Mouse (Mus musculus) C2C12 (cell line): Measurements from ENCODE around the gene Mindy4. TPM values are rescaled to one million over a fixed set of nuclear protein-coding genes. Genes with fewer than 3 reads are reported as not detected.

Experiments
- H3K27me3 ChIP-seq: one replicate; pipeline ENCODE4 v1.6.1; 2011; ENCODE audit not compliant: control insufficient read depth, insufficient read depth, insufficient read length
- H3K36me3 ChIP-seq: one replicate; pipeline ENCODE4 v1.6.1; 2011; ENCODE audit not compliant: control insufficient read depth, insufficient read depth
- H3K4me3 ChIP-seq: one replicate; pipeline ENCODE4 v1.5.1; 2011; ENCODE audit warnings: mild to moderate bottlenecking, control low read depth; ENCODE audit not compliant: poor library complexity, insufficient read depth, severe bottlenecking
- H3K79me2 ChIP-seq: one replicate; pipeline ENCODE4 v1.6.1; 2011; ENCODE audit not compliant: control insufficient read depth, insufficient read depth
- H3K79me3 ChIP-seq: one replicate; pipeline ENCODE4 v1.6.1; 2011; ENCODE audit warnings: low read depth, control low read depth
- H3ac ChIP-seq: one replicate; pipeline ENCODE3; 2011; ENCODE audit warnings: low read depth; ENCODE audit not compliant: control insufficient read depth, insufficient read length
- CEBPB ChIP-seq: IDR thresholded peaks from one replicate; pipeline ENCODE4 v1.6.1; 2011; ENCODE audit warnings: low read depth, mild to moderate bottlenecking, control low read depth, moderate library complexity
- CTCF ChIP-seq: IDR thresholded peaks from one replicate; pipeline ENCODE4 v1.5.1; 2011; ENCODE audit not compliant: control insufficient read depth, insufficient read depth, insufficient read length
- FOSL1 ChIP-seq: IDR thresholded peaks from one replicate; pipeline ENCODE4 v1.8.0; 2011; ENCODE audit warnings: mild to moderate bottlenecking, low read length; ENCODE audit not compliant: poor library complexity, insufficient read depth, severe bottlenecking
- MAX ChIP-seq: IDR thresholded peaks from one replicate; pipeline ENCODE4 v1.6.1; 2011; ENCODE audit warnings: mild to moderate bottlenecking, control low read depth
- MYOD1 ChIP-seq: IDR thresholded peaks from one replicate; pipeline ENCODE4 v1.6.1; 2011; ENCODE audit warnings: low read depth; ENCODE audit not compliant: control insufficient read depth, insufficient read length
- MYOG ChIP-seq: IDR thresholded peaks from one replicate; pipeline ENCODE4 v1.6.1; 2011; ENCODE audit not compliant: control insufficient read depth, insufficient read length; ENCODE audit errors: extremely low read depth
- USF1 ChIP-seq: IDR thresholded peaks from one replicate; pipeline ENCODE4 v1.6.1; 2011; ENCODE audit warnings: low read depth, mild to moderate bottlenecking, control low read depth, moderate library complexity
- polyA plus RNA-seq: library from polyadenylated mRNA; unstranded; fragments of >200 nt; fragmentation: generic; extraction: Trizol; gene quantifications from one replicate; pipeline ENCODE4 v1.2.1, GENCODE M21; 2012; ENCODE audit warnings: missing spikeins

Mindy4 gene
- polyA plus RNA-seq, 1 experiment, result 2.6 TPM

GRCm38 (mm10) chr6:55355575-55355974 is 152.4 kb downstream of the Mindy4 start:
- no peaks in the 10 kb centered on the region for H3K79me3 ChIP-seq
- no peak overlapping the region for H3ac ChIP-seq
- no peaks in the 10 kb centered on the region for H3K27me3 ChIP-seq
- TF ChIP-seq USF1 (no peak), MAX (no peak), FOSL1 (no peak), CTCF (no peak), MYOD1 (no peak), MYOG (no peak), CEBPB (no peak)
- H3K79me2 ChIP-seq, result no peaks in the 10 kb centered on the region
- H3K4me3 ChIP-seq, result no peak overlapping the region
- no peaks in the 10 kb centered on the region for H3K36me3 ChIP-seq

GRCm38 (mm10) chr6:55356017-55356703 is 153.0 kb downstream of the Mindy4 start:
- TF ChIP-seq MYOD1 (no peak), CTCF (no peak), MYOG (no peak), FOSL1 (no peak), USF1 (no peak), MAX (no peak), CEBPB (no peak)

DNA sequence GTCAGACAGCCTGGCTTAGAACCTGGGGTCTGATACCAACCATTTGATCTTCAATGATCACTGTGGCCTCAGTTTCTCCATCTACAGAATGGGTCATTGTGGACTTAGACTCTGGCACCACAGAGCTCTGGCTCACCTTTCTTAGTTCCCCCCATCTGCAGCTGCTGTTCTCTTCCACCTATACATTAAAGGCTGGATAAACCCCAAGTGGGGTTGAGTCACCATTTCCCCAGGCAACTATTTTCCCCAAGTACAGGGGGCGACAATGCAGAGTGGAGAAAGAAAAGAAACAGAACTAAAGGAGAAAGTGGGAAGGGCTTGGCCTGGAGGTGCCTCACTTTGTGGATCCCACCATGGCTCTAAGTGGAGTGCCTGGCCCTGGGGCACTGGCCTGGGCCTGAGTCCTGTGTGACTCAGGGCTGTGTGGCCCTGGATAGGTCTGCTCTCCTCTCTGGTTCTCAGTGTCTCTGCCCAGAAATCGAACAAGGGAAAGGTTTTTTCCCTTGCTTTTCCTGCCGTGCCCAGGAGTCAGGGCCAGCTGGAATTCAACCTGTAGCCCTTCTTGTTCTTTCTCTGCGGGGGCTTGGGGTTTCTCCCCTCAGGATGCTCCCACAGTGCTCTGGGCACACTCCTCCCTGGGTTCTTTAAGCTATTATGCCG is 153.9 kb downstream of the Mindy4 start:
- Histone ChIP-seq H3K79me3 (no peaks in the 10 kb centered on the region), H3ac (no peak overlapping the region), H3K4me3 (no peak overlapping the region), H3K27me3 (no peaks in the 10 kb centered on the region), H3K79me2 (no peaks in the 10 kb centered on the region), H3K36me3 (no peaks in the 10 kb centered on the region)
- TF ChIP-seq FOSL1, result no peak
- no peak for TF ChIP-seq MYOD1
- no peak for TF ChIP-seq CEBPB
- TF ChIP-seq MYOG, result no peak
- TF ChIP-seq MAX, result no peak
- TF ChIP-seq USF1, result no peak
- no peak for TF ChIP-seq CTCF

More at GRCm38 (mm10) chr6:55356017-55356703, 153.0 kb downstream of the Mindy4 start:
- no peaks in the 10 kb centered on the region for H3K27me3 ChIP-seq
- no peak overlapping the region for H3ac ChIP-seq
- no peaks in the 10 kb centered on the region for H3K79me2 ChIP-seq
- H3K79me3 ChIP-seq, result no peaks in the 10 kb centered on the region
- H3K36me3 ChIP-seq, result no peaks in the 10 kb centered on the region
- H3K4me3 ChIP-seq, result no peak overlapping the region

GRCm38 (mm10) chr6:55357636-55358031 is 154.5 kb downstream of the Mindy4 start:
- Histone ChIP-seq H3K79me2 (no peaks in the 10 kb centered on the region), H3ac (no peak overlapping the region), H3K27me3 (no peaks in the 10 kb centered on the region), H3K4me3 (no peak overlapping the region), H3K79me3 (no peaks in the 10 kb centered on the region), H3K36me3 (no peaks in the 10 kb centered on the region)
- TF ChIP-seq CTCF, result no peak
- no peak for TF ChIP-seq MYOG
- no peak for TF ChIP-seq CEBPB
- TF ChIP-seq FOSL1, result no peak
- no peak for TF ChIP-seq MYOD1
- TF ChIP-seq MAX, result no peak
- no peak for TF ChIP-seq USF1

DNA sequence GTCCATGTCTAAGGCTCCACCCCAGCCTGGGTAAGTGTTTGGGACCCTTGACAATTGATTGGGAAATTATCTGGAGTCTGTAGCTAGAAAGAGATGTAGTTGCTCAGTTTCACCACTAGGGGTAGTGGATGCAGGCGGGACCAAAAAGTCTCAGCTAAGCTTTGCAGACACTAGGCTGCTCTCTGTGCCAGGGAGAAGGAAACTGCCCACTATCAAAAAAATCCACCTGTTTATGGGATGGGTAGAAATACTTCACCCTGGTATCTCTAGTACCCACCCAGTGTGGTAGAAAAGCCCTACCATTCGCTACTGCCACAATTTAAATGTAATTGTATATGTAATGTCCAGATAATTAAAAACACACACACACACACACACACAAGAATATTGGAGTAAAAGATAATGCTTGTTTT is 155.6 kb downstream of the Mindy4 start:
- no peaks in the 10 kb centered on the region for H3K27me3 ChIP-seq
- no peaks in the 10 kb centered on the region for H3K79me3 ChIP-seq
- no peak overlapping the region for H3ac ChIP-seq
- no peaks in the 10 kb centered on the region for H3K36me3 ChIP-seq
- H3K4me3 ChIP-seq, result no peak overlapping the region
- TF ChIP-seq MYOD1, result no peak
- TF ChIP-seq CEBPB, result no peak
- TF ChIP-seq FOSL1, result no peak
- TF ChIP-seq CTCF, result no peak
- no peak for TF ChIP-seq MYOG
- no peak for TF ChIP-seq MAX
- no peak for TF ChIP-seq USF1
- no peaks in the 10 kb centered on the region for H3K79me2 ChIP-seq
